Mouse (Mus musculus): ENCODE data around the gene Efna3. TPM values are rescaled to one million over a fixed set of nuclear protein-coding genes. Genes with fewer than 3 reads are reported as not detected.

Gene Efna3
- polyA plus RNA-seq (2014; fragmentation: Illumina TruSeq; extraction: RNeasy Lipid Tissue Mini Kit (QIAGEN cat#74804); ENCODE audit: low read depth, low replicate concordance): not detected

GRCm38 (mm10) chr3:89322514-89323165 lies at the start of gene Efna3:
TSS of gene Efna3 (minus strand) at chr3:89322965.

GRCm38 (mm10) chr3:89365153-89365485 lies 42.4 kb upstream of the Efna3 start, which contains the start of gene Dcst1:
TSS of gene Dcst1 (minus strand) at chr3:89365253.

GRCm38 (mm10) chr3:89361675-89362074 lies 38.9 kb upstream of the Efna3 start, which contains the start of gene Dcst2:
TSS of gene Dcst2 (plus strand) at chr3:89361975.

DNA sequence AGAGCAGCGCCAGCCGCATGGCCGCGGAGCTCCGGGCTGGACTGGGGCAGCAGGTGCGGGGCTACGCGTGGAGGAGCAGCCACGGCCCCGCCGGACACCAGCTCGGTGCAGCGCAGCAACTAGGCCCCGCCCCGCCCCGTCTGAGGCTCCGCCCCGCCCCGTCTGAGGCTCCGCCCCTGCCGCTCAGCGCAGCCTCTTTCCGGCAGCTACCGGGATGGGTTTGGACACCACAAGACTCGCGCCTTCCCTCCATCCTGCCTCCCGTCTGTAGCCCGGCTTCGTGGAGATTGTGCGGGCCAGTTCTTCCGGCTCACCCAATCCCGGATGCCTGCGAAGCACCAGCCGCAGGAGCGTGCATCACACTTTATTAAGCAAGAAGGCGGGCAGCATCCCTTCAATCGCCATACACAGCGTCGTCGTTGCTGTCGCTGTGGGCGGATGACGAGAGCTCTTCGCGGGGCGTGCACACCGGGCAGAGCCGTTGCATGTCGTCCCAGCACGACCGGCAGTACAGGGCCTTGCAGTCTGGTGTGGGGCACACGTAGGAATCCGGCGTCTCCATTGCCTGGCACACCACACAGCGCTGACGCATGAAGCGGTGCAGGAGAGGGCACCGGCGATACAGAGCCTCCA lies 27.2 kb upstream of the Efna3 start, which contains the start of gene Adam15:
Gene Adam15, minus strand, starts transcription at position 128 of the 633 bp plus-strand sequence.

GRCm38 (mm10) chr3:89337721-89338578 lies 15.2 kb upstream of the Efna3 start, which contains the start of gene Efna4:
TSS of gene Efna4 (minus strand) at chr3:89338028.

GRCm38 (mm10) chr3:89280606-89281511 lies 41.9 kb downstream of the Efna3 start, which contains the start of gene Efna1:
TSS of gene Efna1 (minus strand) at chr3:89281142.

DNA sequence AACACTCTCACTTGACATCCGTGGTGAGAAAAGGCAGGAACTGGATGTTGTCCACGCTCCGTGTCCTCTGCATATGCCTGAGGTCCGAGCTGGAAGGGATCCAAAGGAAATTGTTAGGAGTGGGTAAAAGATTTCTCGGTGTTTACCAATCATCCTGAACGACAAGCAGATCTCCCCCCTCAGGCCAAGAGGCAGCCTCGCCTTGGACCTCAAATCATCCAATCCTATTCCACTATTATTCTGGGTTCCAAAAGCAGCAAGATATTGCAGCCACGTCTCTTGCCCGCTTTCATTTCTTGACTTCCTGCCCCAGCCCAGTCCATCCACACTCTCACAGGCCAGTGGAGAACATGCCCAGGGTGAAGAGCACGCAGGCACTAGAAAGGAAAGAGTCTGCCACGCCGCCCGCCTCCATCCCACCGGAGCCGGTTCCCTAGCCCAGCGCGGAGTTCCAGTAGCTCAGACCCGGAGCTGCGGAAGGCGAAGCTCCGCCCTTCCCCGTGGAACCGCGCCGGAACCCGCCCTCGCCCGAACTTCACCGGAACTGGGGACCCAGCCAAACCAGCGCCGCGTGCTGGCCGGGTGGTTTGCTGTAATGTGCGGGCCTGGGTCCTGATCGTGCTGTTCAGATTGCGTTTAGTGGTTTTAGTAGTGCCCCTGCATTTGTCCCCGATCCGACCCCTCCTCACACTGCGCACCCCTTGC lies 52.6 kb downstream of the Efna3 start, which contains the start of gene Slc50a1:
Gene Slc50a1, minus strand, starts transcription at position 520 of the 705 bp plus-strand sequence.

Other genes starting within 250 kb of the Efna3 start
- 9.4 TPM for gene Rusc1, start 229.7 kb downstream of the Efna3 start, polyA plus RNA-seq (2014; fragmentation: Illumina TruSeq; extraction: RNeasy Lipid Tissue Mini Kit (QIAGEN cat#74804); ENCODE audit: low read depth, low replicate concordance)
- not detected for gene Gm43738, start 221.9 kb downstream of the Efna3 start, polyA plus RNA-seq (2014; fragmentation: Illumina TruSeq; extraction: RNeasy Lipid Tissue Mini Kit (QIAGEN cat#74804); ENCODE audit: low read depth, low replicate concordance)
- gene Fdps, start 221.0 kb downstream of the Efna3 start, polyA plus RNA-seq (2014; fragmentation: Illumina TruSeq; extraction: RNeasy Lipid Tissue Mini Kit (QIAGEN cat#74804); ENCODE audit: low read depth, low replicate concordance): 43.8 TPM
- not detected for gene Pklr, start 186.8 kb downstream of the Efna3 start, polyA plus RNA-seq (2014; fragmentation: Illumina TruSeq; extraction: RNeasy Lipid Tissue Mini Kit (QIAGEN cat#74804); ENCODE audit: low read depth, low replicate concordance)
- 0.76 TPM for gene Hcn3, start 162.8 kb downstream of the Efna3 start, polyA plus RNA-seq (2014; fragmentation: Illumina TruSeq; extraction: RNeasy Lipid Tissue Mini Kit (QIAGEN cat#74804); ENCODE audit: low read depth, low replicate concordance)
- 15.3 TPM for gene Clk2, start 158.2 kb downstream of the Efna3 start, polyA plus RNA-seq (2014; fragmentation: Illumina TruSeq; extraction: RNeasy Lipid Tissue Mini Kit (QIAGEN cat#74804); ENCODE audit: low read depth, low replicate concordance)
- 15.5 TPM for gene Scamp3, start 145.5 kb downstream of the Efna3 start, polyA plus RNA-seq (2014; fragmentation: Illumina TruSeq; extraction: RNeasy Lipid Tissue Mini Kit (QIAGEN cat#74804); ENCODE audit: low read depth, low replicate concordance)
- 0.47 TPM for gene Fam189b, start 139.8 kb downstream of the Efna3 start, polyA plus RNA-seq (2014; fragmentation: Illumina TruSeq; extraction: RNeasy Lipid Tissue Mini Kit (QIAGEN cat#74804); ENCODE audit: low read depth, low replicate concordance)
- gene Gba, start 120.0 kb downstream of the Efna3 start, polyA plus RNA-seq (2014; fragmentation: Illumina TruSeq; extraction: RNeasy Lipid Tissue Mini Kit (QIAGEN cat#74804); ENCODE audit: low read depth, low replicate concordance): 13.1 TPM
- 0.82 TPM for gene Thbs3, start 107.8 kb downstream of the Efna3 start, polyA plus RNA-seq (2014; fragmentation: Illumina TruSeq; extraction: RNeasy Lipid Tissue Mini Kit (QIAGEN cat#74804); ENCODE audit: low read depth, low replicate concordance)
- 38.5 TPM for gene Mtx1, start 95.9 kb downstream of the Efna3 start, polyA plus RNA-seq (2014; fragmentation: Illumina TruSeq; extraction: RNeasy Lipid Tissue Mini Kit (QIAGEN cat#74804); ENCODE audit: low read depth, low replicate concordance)
- not detected for gene Muc1, start 93.9 kb downstream of the Efna3 start, polyA plus RNA-seq (2014; fragmentation: Illumina TruSeq; extraction: RNeasy Lipid Tissue Mini Kit (QIAGEN cat#74804); ENCODE audit: low read depth, low replicate concordance)
- gene Krtcap2, start 77.0 kb downstream of the Efna3 start, polyA plus RNA-seq (2014; fragmentation: Illumina TruSeq; extraction: RNeasy Lipid Tissue Mini Kit (QIAGEN cat#74804); ENCODE audit: low read depth, low replicate concordance): 37.0 TPM
- not detected for gene Trim46, start 76.7 kb downstream of the Efna3 start, polyA plus RNA-seq (2014; fragmentation: Illumina TruSeq; extraction: RNeasy Lipid Tissue Mini Kit (QIAGEN cat#74804); ENCODE audit: low read depth, low replicate concordance)
- not detected for gene Dpm3, start 63.6 kb downstream of the Efna3 start, polyA plus RNA-seq (2014; fragmentation: Illumina TruSeq; extraction: RNeasy Lipid Tissue Mini Kit (QIAGEN cat#74804); ENCODE audit: low read depth, low replicate concordance)
- gene Slc50a1, start 52.4 kb downstream of the Efna3 start, polyA plus RNA-seq (2014; fragmentation: Illumina TruSeq; extraction: RNeasy Lipid Tissue Mini Kit (QIAGEN cat#74804); ENCODE audit: low read depth, low replicate concordance): 16.9 TPM
- gene Efna1, start 41.8 kb downstream of the Efna3 start, polyA plus RNA-seq (2014; fragmentation: Illumina TruSeq; extraction: RNeasy Lipid Tissue Mini Kit (QIAGEN cat#74804); ENCODE audit: low read depth, low replicate concordance): 2.7 TPM
- gene Efna4, start 15.1 kb upstream of the Efna3 start, polyA plus RNA-seq (2014; fragmentation: Illumina TruSeq; extraction: RNeasy Lipid Tissue Mini Kit (QIAGEN cat#74804); ENCODE audit: low read depth, low replicate concordance): not detected
- gene Adam15, start 27.0 kb upstream of the Efna3 start, polyA plus RNA-seq (2014; fragmentation: Illumina TruSeq; extraction: RNeasy Lipid Tissue Mini Kit (QIAGEN cat#74804); ENCODE audit: low read depth, low replicate concordance): 12.9 TPM
- gene Dcst2, start 39.0 kb upstream of the Efna3 start, polyA plus RNA-seq (2014; fragmentation: Illumina TruSeq; extraction: RNeasy Lipid Tissue Mini Kit (QIAGEN cat#74804); ENCODE audit: low read depth, low replicate concordance): not detected
- gene Dcst1, start 42.3 kb upstream of the Efna3 start, polyA plus RNA-seq (2014; fragmentation: Illumina TruSeq; extraction: RNeasy Lipid Tissue Mini Kit (QIAGEN cat#74804); ENCODE audit: low read depth, low replicate concordance): not detected
- gene Zbtb7b, start 71.8 kb upstream of the Efna3 start, polyA plus RNA-seq (2014; fragmentation: Illumina TruSeq; extraction: RNeasy Lipid Tissue Mini Kit (QIAGEN cat#74804); ENCODE audit: low read depth, low replicate concordance): 7.4 TPM
- gene Lenep, start 79.8 kb upstream of the Efna3 start, polyA plus RNA-seq (2014; fragmentation: Illumina TruSeq; extraction: RNeasy Lipid Tissue Mini Kit (QIAGEN cat#74804); ENCODE audit: low read depth, low replicate concordance): 2.3 TPM
- 1.2 TPM for gene Flad1, start 88.9 kb upstream of the Efna3 start, polyA plus RNA-seq (2014; fragmentation: Illumina TruSeq; extraction: RNeasy Lipid Tissue Mini Kit (QIAGEN cat#74804); ENCODE audit: low read depth, low replicate concordance)
- 9.6 TPM for gene Cks1b, start 95.4 kb upstream of the Efna3 start, polyA plus RNA-seq (2014; fragmentation: Illumina TruSeq; extraction: RNeasy Lipid Tissue Mini Kit (QIAGEN cat#74804); ENCODE audit: low read depth, low replicate concordance)
- gene Shc1, start 95.5 kb upstream of the Efna3 start, polyA plus RNA-seq (2014; fragmentation: Illumina TruSeq; extraction: RNeasy Lipid Tissue Mini Kit (QIAGEN cat#74804); ENCODE audit: low read depth, low replicate concordance): 39.8 TPM
- 8.5 TPM for gene Pygo2, start 107.2 kb upstream of the Efna3 start, polyA plus RNA-seq (2014; fragmentation: Illumina TruSeq; extraction: RNeasy Lipid Tissue Mini Kit (QIAGEN cat#74804); ENCODE audit: low read depth, low replicate concordance)
- 13.2 TPM for gene Pbxip1, start 113.7 kb upstream of the Efna3 start, polyA plus RNA-seq (2014; fragmentation: Illumina TruSeq; extraction: RNeasy Lipid Tissue Mini Kit (QIAGEN cat#74804); ENCODE audit: low read depth, low replicate concordance)
- 1.1 TPM for gene Pmvk, start 131.6 kb upstream of the Efna3 start, polyA plus RNA-seq (2014; fragmentation: Illumina TruSeq; extraction: RNeasy Lipid Tissue Mini Kit (QIAGEN cat#74804); ENCODE audit: low read depth, low replicate concordance)
- gene Kcnn3, start 197.2 kb upstream of the Efna3 start, polyA plus RNA-seq (2014; fragmentation: Illumina TruSeq; extraction: RNeasy Lipid Tissue Mini Kit (QIAGEN cat#74804); ENCODE audit: low read depth, low replicate concordance): 3.4 TPM